Mouse (Mus musculus): ENCODE data around the gene Golga4.

DNA sequence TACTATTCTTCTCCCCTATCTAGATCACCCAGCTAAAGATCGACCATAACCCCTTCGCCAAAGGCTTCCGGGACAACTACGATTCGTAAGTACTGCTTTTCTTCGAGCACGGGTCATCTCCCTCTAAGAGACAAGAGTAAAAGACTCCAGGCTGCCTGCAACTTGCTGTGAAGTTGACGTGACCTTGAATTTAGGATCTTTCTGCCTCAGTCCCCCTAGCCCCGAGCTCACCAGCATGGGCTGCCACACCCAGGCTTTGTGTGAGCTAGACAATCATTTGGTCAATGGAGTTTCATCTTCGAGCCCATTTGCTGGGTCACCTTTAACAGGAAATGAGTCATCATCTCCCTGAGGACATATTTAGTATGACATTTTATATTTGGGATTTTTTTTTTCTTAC lies 23.9 kb upstream of the Golga4 start:
- no peak for TF ChIP-seq POLR2A (IDR thresholded peaks at IDR 0.05; ENCODE audit: low read depth, low read length)
- TF ChIP-seq CTCF (IDR thresholded peaks at IDR 0.05; ENCODE audit: borderline replicate concordance, insufficient read depth, low read length): no peak
